Mouse (Mus musculus) heart, embryonic 16.5 days (tissue): ENCODE data around the gene Foxn3. TPM values are rescaled to one million over a fixed set of nuclear protein-coding genes. Genes with fewer than 3 reads are reported as not detected.

Source experiments
- ATAC-seq: fragments of 200-750 bp; cut with Nextera tagmentation; replicated peaks from 2 replicates; pipeline ENCODE4 v1.8.0; 2017; ENCODE audit warnings: moderate number of reproducible peaks; ENCODE audit not compliant: insufficient read depth, low FRiP score; ENCODE audit errors: extremely low read depth
- H3K27ac ChIP-seq: fragments of 300-500 bp; sonication (generic); 2 replicates; pipeline ENCODE4 v1.5.1; 2014; ENCODE audit warnings: mild to moderate bottlenecking, low read length, control low read depth, moderate library complexity
- H3K27me3 ChIP-seq: fragments of 300-500 bp; sonication (generic); 2 replicates; pipeline ENCODE4 v1.6.1; 2014; ENCODE audit warnings: low read length, mixed read lengths; ENCODE audit not compliant: control insufficient read depth, insufficient read depth
- H3K36me3 ChIP-seq: fragments of 300-500 bp; sonication (generic); 2 replicates; pipeline ENCODE4 v1.6.1; 2014; ENCODE audit not compliant: control insufficient read depth, insufficient read depth
- H3K4me1 ChIP-seq: fragments of 300-500 bp; sonication (generic); 2 replicates; pipeline ENCODE4 v1.6.1; 2014; ENCODE audit warnings: low read length, mixed read lengths; ENCODE audit not compliant: control insufficient read depth, insufficient read depth
- H3K4me2 ChIP-seq: fragments of 300-500 bp; sonication (generic); 2 replicates; pipeline ENCODE4 v1.6.1; 2014; ENCODE audit warnings: low read depth, mild to moderate bottlenecking, control low read depth, low read length
- H3K4me3 ChIP-seq: fragments of 300-500 bp; sonication (generic); 2 replicates; pipeline ENCODE4 v1.5.1; 2014; ENCODE audit warnings: mild to moderate bottlenecking, control low read depth, low read length
- H3K9ac ChIP-seq: fragments of 300-500 bp; sonication (generic); 2 replicates; pipeline ENCODE4 v1.6.1; 2014; ENCODE audit warnings: low read length, control low read depth
- H3K9me3 ChIP-seq: fragments of 300-500 bp; sonication (generic); replicated peaks from 2 replicates; pipeline ENCODE4 v1.6.1; 2016; ENCODE audit warnings: low read length; ENCODE audit not compliant: control insufficient read depth
- WGBS: fragments of 180-500 bp; shearing (Covaris S2); extraction: QIAGEN DNeasy Blood & Tissue Kit; methylation state at CpG from one replicate; pipeline ENCODE4 v1.1.7; 2014; 5-methylcytosine and 5-hydroxymethylcytosine counted together
- polyA plus RNA-seq: library from polyadenylated mRNA; unstranded; fragments of >200 nt; fragmentation: Nextera tagmentation; extraction: Ambion mirVana; gene quantifications from 2 replicates; pipeline ENCODE4 v1.2.1, GENCODE M21; 2015

The Foxn3 gene
- polyA plus RNA-seq, 1 experiment from 2014 or later: 52.1 TPM

GRCm38 (mm10) chr12:99331341-99331947, 231.9 kb downstream of the Foxn3 start:
- H3K9ac ChIP-seq: no peak overlapping the region
- H3K4me1 ChIP-seq: peaks cover 30% of the 10 kb centered on the region
- H3K36me3 ChIP-seq: peaks cover 2% of the 10 kb centered on the region; the same call in 1 of the 2 replicates
- no peak overlapping the region for H3K4me3 ChIP-seq
- H3K4me2 ChIP-seq: no peak overlapping the region
- no peaks in the 10 kb centered on the region for H3K27me3 ChIP-seq
- ATAC-seq: no peak
- H3K9me3 ChIP-seq: no peaks in the 10 kb centered on the region
- H3K27ac ChIP-seq: 0 out of 2 replicates have a peak overlapping the region, but pooled peaks have one; percentile 11
- 31% methylated on average over 4 of the region's 8 CpGs for WGBS

- WGBS: 86% methylated on average over 12 of the region's 12 CpGs
- H3K4me1 ChIP-seq: peaks cover 28% of the 10 kb centered on the region
- no peak overlapping the region for H3K9ac ChIP-seq
- H3K9me3 ChIP-seq: no peaks in the 10 kb centered on the region
- no peak overlapping the region for H3K4me2 ChIP-seq
- H3K27ac ChIP-seq: no peak overlapping the region
- ATAC-seq: no peak
- H3K4me3 ChIP-seq: no peak overlapping the region
- no peaks in the 10 kb centered on the region for H3K27me3 ChIP-seq
- peaks cover 2% of the 10 kb centered on the region; the same call in 1 of the 2 replicates for H3K36me3 ChIP-seq
Measured at GRCm38 (mm10) chr12:99330822-99331285, 232.5 kb downstream of the Foxn3 start.

DNA sequence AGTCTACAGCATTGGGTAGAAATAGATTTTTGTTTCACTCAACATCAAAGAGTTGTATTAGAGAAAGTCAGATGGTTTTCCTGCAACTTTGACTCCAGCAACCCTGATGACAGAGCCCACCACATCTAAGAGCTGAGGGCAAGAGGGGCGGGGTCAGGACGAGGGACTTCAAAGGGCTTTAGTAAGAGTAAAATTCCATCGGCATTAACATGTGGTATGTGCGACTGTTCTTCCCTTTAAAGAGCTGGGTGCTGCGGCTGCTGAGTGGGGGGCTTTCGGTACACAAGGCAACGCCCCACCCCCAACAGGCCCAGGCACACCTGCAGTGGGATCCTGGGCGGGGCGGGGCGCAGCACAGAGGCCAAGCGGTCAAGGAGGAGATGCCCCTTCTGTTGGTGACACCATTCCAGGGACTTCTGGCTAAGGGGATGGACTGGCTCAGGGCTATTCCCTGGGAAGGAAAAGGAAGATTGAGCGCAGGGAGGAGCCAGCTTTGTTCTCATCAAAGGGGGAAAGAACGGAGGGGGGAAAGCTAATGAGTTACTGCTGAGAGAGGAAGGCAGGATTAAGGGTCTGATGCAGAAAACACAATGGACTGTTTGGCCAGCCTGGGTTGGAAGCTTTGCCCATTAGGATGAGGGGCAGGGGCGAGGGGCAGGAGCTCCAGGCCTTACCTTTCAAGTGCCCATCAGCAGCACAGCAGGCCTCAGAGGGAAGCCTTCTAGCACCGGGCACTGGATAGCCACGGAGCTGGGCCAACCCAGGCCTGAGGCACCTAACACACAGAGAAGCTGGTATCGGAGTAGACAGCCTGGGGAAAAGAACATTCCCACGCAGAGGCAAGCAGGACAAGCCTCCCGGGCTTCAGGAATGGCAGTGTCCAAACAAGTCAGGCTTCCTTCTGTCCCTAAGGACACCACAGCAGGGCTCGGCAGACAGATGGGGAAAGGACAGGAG, 233.8 kb downstream of the Foxn3 start:
- 43% methylated on average over 20 of the region's 20 CpGs for WGBS
- peaks cover 25% of the 10 kb centered on the region for H3K4me1 ChIP-seq
- no peaks in the 10 kb centered on the region for H3K9me3 ChIP-seq
- H3K36me3 ChIP-seq: peaks cover 2% of the 10 kb centered on the region; the same call in 1 of the 2 replicates
- no peak overlapping the region for H3K4me2 ChIP-seq
- H3K27me3 ChIP-seq: no peaks in the 10 kb centered on the region
- peak overlapping the region; percentile 21; the same call in 1 of the 2 replicates for H3K27ac ChIP-seq
- H3K9ac ChIP-seq: no peak overlapping the region
- peak; percentile 63; the same call in 1 of the 2 replicates for ATAC-seq
- H3K4me3 ChIP-seq: no peak overlapping the region

DNA sequence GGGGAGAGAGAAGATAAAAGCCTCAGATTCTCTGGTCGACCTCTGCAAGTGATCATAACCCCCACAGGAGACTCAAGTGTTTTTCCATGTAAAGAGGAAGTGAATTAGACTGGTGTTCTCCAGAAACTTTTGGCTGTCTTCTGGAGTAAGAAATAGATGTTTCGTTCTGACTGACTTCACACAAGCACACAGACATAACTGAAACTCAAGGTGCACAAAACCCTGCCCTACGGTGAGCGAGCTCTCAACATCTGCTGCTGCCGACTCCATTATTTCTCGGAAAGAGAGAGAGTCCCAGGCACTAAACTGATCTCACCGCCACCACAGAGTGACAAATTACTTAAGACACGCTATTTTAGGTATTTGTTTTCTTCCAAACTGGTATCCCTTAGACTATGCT, 237.2 kb downstream of the Foxn3 start:
- H3K27me3 ChIP-seq: no peaks in the 10 kb centered on the region
- H3K9ac ChIP-seq: no peak overlapping the region
- ATAC-seq: no peak
- peak overlapping the region; percentile 19; the same call in 1 of the 2 replicates for H3K4me2 ChIP-seq
- H3K4me3 ChIP-seq: no peak overlapping the region
- H3K27ac ChIP-seq: no peak overlapping the region
- H3K4me1 ChIP-seq: peaks cover 21% of the 10 kb centered on the region
- H3K9me3 ChIP-seq: no peaks in the 10 kb centered on the region
- 29% methylated on average over 8 of the region's 8 CpGs for WGBS
- no peaks in the 10 kb centered on the region for H3K36me3 ChIP-seq

GRCm38 (mm10) chr12:99321633-99322431, 241.6 kb downstream of the Foxn3 start:
- no peak overlapping the region for H3K9ac ChIP-seq
- H3K4me2 ChIP-seq: no peak overlapping the region
- H3K4me1 ChIP-seq: peaks cover 16% of the 10 kb centered on the region
- WGBS: 82% methylated on average over 12 of the region's 12 CpGs
- H3K36me3 ChIP-seq: no peaks in the 10 kb centered on the region
- H3K9me3 ChIP-seq: no peaks in the 10 kb centered on the region
- no peak for ATAC-seq
- H3K4me3 ChIP-seq: no peak overlapping the region
- H3K27ac ChIP-seq: no peak overlapping the region
- no peaks in the 10 kb centered on the region for H3K27me3 ChIP-seq

GRCm38 (mm10) chr12:99320966-99321496, 242.4 kb downstream of the Foxn3 start:
- peaks cover 11% of the 10 kb centered on the region for H3K4me1 ChIP-seq
- ATAC-seq: no peak
- H3K27me3 ChIP-seq: no peaks in the 10 kb centered on the region
- no peak overlapping the region for H3K4me2 ChIP-seq
- no peak overlapping the region for H3K4me3 ChIP-seq
- H3K27ac ChIP-seq: no peak overlapping the region
- no peaks in the 10 kb centered on the region for H3K36me3 ChIP-seq
- H3K9me3 ChIP-seq: no peaks in the 10 kb centered on the region
- WGBS: 90% methylated on average over 3 of the region's 3 CpGs
- no peak overlapping the region for H3K9ac ChIP-seq

DNA sequence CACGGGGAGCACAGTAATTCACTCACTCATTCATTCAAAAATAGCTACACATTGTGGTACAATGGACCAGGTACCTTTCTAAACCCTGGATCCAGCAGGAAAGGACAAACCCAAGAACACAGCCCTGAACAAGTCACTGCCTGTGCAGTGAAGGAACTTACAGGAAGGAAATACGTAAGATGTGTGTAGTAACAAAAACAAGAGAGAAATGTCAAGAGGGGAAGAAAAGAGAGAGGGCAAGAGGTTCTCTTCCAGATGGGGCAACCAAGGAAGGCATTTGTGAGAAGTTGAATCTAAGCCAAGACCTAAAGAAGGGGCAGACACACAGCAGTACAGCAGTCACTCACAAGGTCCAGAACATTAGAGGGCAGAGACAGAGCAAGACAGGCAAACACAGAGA, 243.5 kb downstream of the Foxn3 start:
- H3K4me1 ChIP-seq: peaks cover 9% of the 10 kb centered on the region
- H3K4me2 ChIP-seq: no peak overlapping the region
- H3K4me3 ChIP-seq: no peak overlapping the region
- ATAC-seq: no peak
- no peak overlapping the region for H3K27ac ChIP-seq
- 74% methylated on average over 2 of the region's 2 CpGs for WGBS
- H3K27me3 ChIP-seq: no peaks in the 10 kb centered on the region
- no peaks in the 10 kb centered on the region for H3K9me3 ChIP-seq
- no peak overlapping the region for H3K9ac ChIP-seq
- H3K36me3 ChIP-seq: no peaks in the 10 kb centered on the region

DNA sequence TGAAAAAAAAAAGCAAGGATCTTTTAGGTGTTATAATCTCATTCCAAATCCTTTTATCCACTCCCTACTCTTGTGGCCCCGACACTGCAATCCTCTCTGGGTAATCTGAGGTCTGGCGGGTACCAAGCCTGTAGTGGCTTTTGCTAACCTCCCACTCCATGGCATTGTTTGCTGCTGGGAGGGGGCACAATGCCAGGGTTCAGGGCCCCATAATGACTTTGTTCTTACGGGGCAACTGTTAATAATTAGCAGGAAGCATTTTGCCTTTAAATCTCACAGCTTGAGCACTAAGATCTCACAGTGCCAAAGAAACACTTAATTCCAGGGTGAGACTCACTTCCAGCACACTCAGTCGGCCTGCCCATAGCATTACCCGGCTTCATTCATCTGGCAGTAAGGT, 244.2 kb downstream of the Foxn3 start:
- ATAC-seq: no peak
- Histone ChIP-seq H3K4me1 (peaks cover 10% of the 10 kb centered on the region), H3K9me3 (no peaks in the 10 kb centered on the region), H3K27me3 (no peaks in the 10 kb centered on the region), H3K4me3 (no peak overlapping the region), H3K4me2 (no peak overlapping the region), H3K36me3 (no peaks in the 10 kb centered on the region), H3K27ac (no peak overlapping the region), H3K9ac (no peak overlapping the region)
- 79% methylated on average over 5 of the region's 5 CpGs for WGBS
